Mouse (Mus musculus) macrophage (primary cell): ENCODE results near the gene Fblim1. TPM values are rescaled to one million over a fixed set of nuclear protein-coding genes. Genes with fewer than 3 reads are reported as not detected.
"Not testable (repeated sequence)": the region's sequence is repeated elsewhere in the genome, so short reads cannot be mapped to it uniquely, and the experiment has no call there.

Source experiments
- H3K27ac ChIP-seq: fragments of 350-480 bp; formaldehyde crosslinking; 2 replicates; pipeline ENCODE4 v1.9.0; 2021
- H3K36me3 ChIP-seq: fragments of 350-480 bp; formaldehyde crosslinking; 2 replicates; pipeline ENCODE4 v1.9.0; 2021; ENCODE audit errors: inconsistent target
- H3K4me3 ChIP-seq: fragments of 350-480 bp; formaldehyde crosslinking; 2 replicates; pipeline ENCODE4 v1.9.0; 2021; ENCODE audit errors: inconsistent target
- H3K79me2 ChIP-seq: fragments of 350-480 bp; formaldehyde crosslinking; 2 replicates; pipeline ENCODE4 v1.9.0; 2021; ENCODE audit errors: inconsistent target
- WGBS: methylation state at CpG from one replicate; pipeline ENCODE4 v1.1.7; 2026; ENCODE audit warnings: inconsistent platforms; ENCODE audit not compliant: missing documents; 5-methylcytosine and 5-hydroxymethylcytosine counted together
- polyA plus RNA-seq: library from polyadenylated mRNA; stranded (reverse); fragments of 250-400 nt; gene quantifications from 3 replicates; pipeline ENCODE4 v1.2.4, GENCODE M21; 2018; ENCODE audit warnings: inconsistent platforms

Gene Fblim1
- polyA plus RNA-seq, 1 experiment from 2014 or later, result 177 TPM

DNA sequence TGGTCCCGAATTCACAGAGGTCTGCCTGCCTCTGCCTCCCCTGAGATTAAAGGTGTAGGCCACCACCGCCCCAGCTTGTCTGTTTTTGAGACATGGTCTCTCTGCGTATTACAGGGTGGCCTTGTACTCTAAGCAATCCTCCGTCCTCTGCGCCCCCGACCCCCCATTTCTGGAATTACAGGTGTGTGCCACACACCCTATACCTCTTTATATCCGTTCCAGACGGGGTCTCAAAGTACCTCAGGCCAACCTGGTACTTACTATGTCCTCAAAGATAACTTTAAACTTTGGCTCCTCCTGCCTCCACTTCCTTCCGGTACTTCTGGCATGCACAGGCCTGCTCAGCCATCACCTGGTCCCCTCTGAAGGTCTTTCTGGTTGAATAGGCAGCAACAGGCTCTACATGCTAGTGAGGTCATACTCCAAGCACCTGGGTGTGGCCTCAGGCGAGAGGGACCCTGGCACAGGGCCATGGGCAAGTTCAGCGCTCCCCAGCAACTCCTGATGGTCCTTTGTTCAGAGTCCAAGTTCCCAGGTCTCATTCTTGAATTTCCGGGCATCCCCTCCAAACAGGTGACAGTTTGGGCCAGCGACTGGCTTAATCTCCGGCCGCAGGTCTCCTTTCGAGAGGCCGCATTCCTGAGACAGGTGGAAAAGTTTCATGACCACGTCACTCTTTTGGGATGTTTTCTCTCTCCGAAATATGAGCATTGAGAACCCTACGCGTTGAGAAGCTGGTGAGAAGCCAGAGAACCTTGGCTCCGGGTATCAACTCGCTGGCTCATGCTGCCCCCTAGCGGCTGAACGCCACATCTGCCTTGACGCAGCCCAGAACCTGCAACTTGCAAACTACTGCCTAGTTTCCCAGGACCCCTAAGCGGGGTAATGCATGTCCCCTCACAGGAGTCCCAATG lies 30.9 kb downstream of the Fblim1 start:
- peaks cover 34% of the 10 kb centered on the region for H3K36me3 ChIP-seq
- WGBS, result 42% methylated on average over 27 of the region's 27 CpGs
- no peaks in the 10 kb centered on the region for H3K79me2 ChIP-seq
- no peak overlapping the region for H3K27ac ChIP-seq
- H3K4me3 ChIP-seq, result no peak overlapping the region

DNA sequence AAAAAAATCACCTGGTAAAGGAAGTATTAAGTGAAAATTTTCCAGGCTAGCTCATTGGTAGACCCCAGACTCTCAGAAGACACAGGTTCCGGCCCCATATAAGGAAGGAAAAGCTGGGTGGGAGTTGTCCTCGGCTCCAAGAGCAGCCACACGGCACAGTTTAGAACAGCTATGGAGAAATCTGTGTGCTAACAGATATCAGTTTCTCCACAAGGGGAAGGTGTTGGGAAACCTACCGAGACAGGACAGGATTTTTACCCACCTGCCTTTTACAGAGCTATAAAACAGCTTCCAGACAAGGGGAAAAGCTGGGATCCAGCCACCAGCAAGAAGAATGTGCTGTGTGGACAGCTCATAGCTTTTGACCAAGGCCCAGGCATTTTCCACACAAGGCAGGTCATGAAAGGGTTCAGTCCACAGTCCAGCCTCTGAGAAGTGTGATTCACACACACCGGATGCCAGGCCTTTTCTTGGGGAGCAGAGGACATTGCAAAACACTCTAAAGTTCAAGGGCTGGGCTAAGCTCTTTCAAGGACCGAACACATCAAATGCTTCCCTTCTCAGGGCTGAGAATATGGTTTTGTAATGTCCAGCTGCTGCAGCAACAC lies 32.4 kb downstream of the Fblim1 start:
- no peaks in the 10 kb centered on the region for H3K79me2 ChIP-seq
- H3K4me3 ChIP-seq, result no peak overlapping the region
- H3K36me3 ChIP-seq, result peaks cover 18% of the 10 kb centered on the region
- WGBS, result 0% methylated on average over 6 of the region's 6 CpGs
- peak overlapping the region; percentile 59 for H3K27ac ChIP-seq

DNA sequence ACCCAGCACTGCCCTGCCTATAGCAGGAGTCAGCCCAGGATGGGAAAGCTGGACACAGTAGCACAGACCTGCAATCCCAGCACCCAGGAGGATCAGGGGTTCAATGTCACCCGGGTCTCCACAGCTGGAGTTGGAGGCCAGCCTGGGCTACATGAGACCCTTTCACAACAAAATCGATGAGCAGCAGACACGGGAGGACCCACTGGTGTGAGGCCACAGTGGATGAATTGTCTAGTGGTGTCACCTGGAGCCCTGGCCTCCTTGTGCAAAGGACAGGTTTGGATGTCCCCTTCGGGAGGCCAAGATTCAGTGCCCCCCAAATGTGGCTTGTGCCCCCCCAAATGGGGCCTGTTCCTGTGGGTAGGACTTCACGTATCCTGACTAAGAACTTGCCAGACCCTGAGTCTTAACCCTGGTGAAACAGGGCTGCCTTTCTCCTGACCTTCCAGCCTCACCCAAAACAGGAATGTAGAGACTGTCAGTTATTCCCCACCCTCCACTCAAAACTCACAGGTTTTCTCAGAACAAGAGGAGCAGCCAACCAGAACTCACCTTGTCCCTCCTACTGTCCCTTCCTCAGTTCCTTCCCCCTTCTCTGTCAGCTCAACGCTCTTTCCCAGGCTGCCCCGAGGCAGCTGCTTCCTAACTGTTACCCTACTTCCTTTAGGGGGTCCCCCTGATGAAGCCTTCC lies 33.1 kb downstream of the Fblim1 start:
- Histone ChIP-seq H3K36me3 (peaks cover 11% of the 10 kb centered on the region), H3K79me2 (no peaks in the 10 kb centered on the region), H3K4me3 (no peak overlapping the region), H3K27ac (peak overlapping the region; percentile 59)
- 46% methylated on average over 7 of the region's 7 CpGs for WGBS

DNA sequence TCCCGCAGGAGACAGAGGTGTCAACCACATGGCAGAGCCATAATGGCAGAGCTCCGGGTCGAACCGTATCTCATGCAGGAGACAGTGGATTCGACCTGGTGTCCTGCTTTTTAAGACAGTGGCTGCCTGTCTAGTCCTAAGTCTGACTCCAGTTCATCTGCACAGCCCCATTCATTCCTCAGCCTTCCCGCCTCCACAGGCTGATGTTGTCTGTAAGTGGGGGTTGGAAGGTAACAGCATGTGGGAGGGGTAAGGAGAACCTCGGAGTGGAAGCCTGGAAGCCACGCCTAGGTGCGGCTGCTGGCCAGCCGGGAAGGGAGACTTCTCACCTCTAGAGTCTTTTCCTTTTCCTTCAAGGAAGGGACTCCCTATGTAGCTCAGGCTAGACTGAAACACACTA lies 34.0 kb downstream of the Fblim1 start:
- H3K79me2 ChIP-seq, result no peaks in the 10 kb centered on the region
- 94% methylated on average over 9 of the region's 10 CpGs for WGBS
- H3K27ac ChIP-seq, result no peak overlapping the region
- H3K4me3 ChIP-seq, result no peak overlapping the region
- peaks cover 2% of the 10 kb centered on the region; the same call in 1 of the 2 replicates for H3K36me3 ChIP-seq

DNA sequence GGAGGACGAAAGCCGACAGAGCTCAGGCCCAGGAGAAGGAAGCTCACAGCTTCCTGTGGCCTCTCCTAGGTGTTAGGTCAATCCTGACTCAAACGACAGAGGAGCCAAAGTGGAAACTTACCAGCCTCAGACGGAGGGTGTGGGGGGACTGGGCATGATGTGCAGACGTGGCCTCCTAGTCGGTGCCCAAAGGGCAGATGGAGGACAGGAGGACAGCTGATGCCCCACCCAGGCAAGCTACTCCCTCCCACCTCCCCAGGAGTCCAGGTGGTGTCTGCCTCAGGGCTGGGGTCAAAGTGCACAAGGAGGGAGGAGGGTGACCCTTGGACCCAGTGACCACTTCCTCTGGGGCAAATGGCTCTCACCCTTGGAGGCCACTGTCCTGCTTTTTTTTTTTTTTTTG lies 34.6 kb downstream of the Fblim1 start:
- H3K36me3 ChIP-seq, result no peaks in the 10 kb centered on the region
- no peak overlapping the region for H3K4me3 ChIP-seq
- WGBS, result 37% methylated on average over 6 of the region's 6 CpGs
- H3K79me2 ChIP-seq, result no peaks in the 10 kb centered on the region
- H3K27ac ChIP-seq, result no peak overlapping the region

DNA sequence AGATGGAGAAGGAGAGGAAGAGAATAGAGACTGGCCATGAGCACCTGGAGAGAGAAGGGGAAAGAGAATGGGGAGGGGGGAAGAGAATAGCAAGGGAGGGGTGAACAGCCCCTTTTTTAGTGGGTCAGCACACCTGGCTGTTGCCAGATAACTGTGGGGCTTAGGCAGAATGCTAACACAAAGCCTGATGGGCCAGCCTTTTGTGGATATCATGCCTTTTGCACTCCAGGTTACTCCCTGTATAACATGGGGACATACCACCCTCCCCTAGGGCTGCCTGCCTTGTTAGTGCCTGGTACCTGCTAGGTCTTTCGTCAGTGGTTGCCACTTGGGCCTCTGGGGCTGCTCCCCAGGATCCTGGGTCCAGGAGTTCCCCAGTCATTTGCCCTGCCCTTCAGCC lies 35.1 kb downstream of the Fblim1 start:
- Histone ChIP-seq H3K79me2 (no peaks in the 10 kb centered on the region), H3K4me3 (no peak overlapping the region), H3K27ac (no peak overlapping the region), H3K36me3 (no peaks in the 10 kb centered on the region)
- WGBS, result 90% methylated on average over 1 of the region's 1 CpGs

DNA sequence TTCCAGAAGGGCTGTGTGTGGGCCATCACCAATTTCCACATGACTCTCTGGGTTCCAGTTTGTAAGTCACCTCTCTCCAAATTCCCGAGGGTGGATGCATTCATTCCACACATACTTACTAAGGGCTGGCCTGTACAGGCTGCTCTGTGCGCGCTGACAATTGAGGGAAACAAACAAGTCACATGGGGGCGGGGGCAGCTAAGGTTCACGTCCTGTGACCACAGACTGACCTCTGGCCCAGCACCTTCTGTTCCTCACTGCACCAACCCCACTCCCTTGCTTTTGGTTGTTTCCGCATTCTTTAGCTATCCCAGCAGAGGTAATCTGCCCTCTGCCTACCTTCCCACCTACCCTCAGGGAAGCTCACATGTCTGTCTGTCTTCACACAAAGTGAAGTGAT lies 35.9 kb downstream of the Fblim1 start:
- WGBS, result 100% methylated on average over 2 of the region's 6 CpGs
- no peaks in the 10 kb centered on the region for H3K79me2 ChIP-seq
- H3K4me3 ChIP-seq, result no peak overlapping the region
- H3K36me3 ChIP-seq, result no peaks in the 10 kb centered on the region
- H3K27ac ChIP-seq, result no peak overlapping the region

DNA sequence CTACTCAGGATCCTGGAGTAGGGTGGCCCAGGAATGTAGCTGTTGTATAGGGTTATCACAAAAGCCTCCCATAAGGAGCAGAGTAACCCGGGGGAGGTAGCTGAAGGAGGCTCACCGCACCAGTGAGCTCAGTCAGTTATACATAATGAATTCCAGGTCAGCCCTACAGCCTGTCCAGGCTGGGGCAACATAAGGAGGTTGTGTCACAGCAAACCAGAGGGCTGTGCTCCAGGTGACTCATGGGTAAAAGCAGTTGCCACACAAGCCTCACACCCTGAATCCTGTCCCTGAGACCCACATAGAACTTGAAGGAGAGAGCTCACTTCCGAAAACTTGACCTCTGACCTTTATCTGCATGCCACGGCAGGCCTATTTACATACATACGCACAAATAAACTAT lies 36.9 kb downstream of the Fblim1 start:
- WGBS, result 90% methylated on average over 4 of the region's 5 CpGs
- Histone ChIP-seq H3K4me3 (no peak overlapping the region), H3K36me3 (no peaks in the 10 kb centered on the region), H3K27ac (no peak overlapping the region), H3K79me2 (no peaks in the 10 kb centered on the region)

DNA sequence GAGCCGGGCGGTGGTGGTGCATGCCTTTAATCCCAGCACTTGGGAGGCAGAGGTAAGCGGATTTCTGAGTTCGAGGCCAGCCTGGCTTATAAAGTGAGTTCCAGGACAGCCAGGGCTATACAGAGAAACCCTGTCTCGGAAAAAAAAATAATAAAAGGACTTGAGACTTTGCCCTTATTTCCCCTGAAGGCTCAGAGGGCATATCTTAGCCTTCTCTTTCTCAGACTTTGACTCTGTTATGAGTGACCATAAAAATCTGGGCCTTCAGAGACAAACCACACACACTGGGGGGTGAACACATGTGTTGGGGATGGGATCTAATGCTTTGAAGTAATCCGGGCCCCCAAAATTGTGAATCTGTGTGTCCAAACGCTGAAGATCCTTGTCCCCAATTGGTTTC lies 38.7 kb downstream of the Fblim1 start:
- H3K79me2 ChIP-seq, result not testable (repeated sequence)
- 96% methylated on average over 7 of the region's 7 CpGs for WGBS

DNA sequence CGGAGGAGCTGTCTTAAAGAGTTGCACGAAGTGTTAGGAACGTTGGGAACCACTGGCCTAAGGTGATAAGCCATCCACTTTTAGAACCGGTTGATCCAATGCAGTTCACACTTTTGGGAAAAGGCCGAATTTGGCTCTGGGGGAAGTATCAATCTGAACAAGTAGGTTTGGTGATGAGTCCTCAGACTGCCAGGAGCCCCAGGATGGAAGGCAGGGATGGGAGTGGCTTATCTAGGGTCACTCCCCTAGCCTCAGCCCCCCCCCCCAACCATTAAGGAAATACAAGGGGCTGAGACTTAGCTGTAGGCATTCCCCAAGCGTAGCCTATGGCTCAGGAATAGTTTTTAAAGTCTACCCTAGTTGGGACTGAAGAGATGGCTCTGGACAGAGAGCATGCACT lies 39.7 kb downstream of the Fblim1 start:
- Histone ChIP-seq H3K4me3 (no peak overlapping the region), H3K79me2 (no peaks in the 10 kb centered on the region), H3K27ac (no peak overlapping the region), H3K36me3 (no peaks in the 10 kb centered on the region)
- WGBS, result 94% methylated on average over 6 of the region's 6 CpGs

More for the DNA sequence above, 38.7 kb downstream of the Fblim1 start:
- not testable (repeated sequence) for H3K27ac ChIP-seq, H3K4me3 ChIP-seq, H3K36me3 ChIP-seq

DNA sequence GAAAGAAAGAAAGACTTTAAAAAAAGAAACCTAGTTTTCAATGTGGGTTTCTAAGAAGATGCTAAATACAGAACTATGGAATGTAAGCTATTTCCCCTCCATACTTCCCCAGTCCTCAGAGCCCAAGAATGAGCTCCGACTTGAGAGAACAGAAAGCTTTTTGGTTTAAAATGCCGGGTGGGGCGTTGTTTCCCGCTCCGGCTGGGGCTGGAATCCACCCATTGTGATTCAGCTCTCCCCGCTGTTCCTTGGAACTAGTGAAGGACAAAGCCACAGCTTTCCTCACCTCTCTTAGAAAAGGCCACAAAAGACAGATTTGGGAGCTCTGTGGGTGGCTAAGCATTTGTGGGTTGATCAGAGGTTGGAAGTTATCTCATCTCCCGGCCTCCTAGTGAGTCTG lies 40.6 kb downstream of the Fblim1 start:
- WGBS, result 80% methylated on average over 7 of the region's 7 CpGs
- Histone ChIP-seq H3K79me2 (no peaks in the 10 kb centered on the region), H3K27ac (no peak overlapping the region), H3K36me3 (no peaks in the 10 kb centered on the region), H3K4me3 (no peak overlapping the region)

DNA sequence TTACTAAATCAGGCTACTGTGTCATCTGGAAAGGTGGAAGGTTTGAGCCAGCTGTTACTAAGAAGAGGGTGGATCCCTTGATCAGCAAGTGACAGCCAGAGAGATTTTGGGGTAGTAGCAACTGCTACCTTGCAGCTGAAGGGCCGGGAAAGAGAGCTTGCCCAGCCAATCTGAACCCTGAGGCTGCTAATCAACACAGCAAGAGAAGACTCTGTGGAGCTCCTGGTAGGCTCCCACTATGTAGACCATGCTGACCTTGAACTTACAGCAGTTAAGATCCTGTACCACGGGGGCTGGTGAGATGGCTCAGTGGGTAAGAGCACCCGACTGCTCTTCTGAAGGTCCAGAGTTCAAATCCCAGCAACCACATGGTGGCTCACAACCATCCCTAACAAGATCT lies 41.2 kb downstream of the Fblim1 start:
- H3K27ac ChIP-seq, result no peak overlapping the region
- H3K4me3 ChIP-seq, result no peak overlapping the region
- no peaks in the 10 kb centered on the region for H3K79me2 ChIP-seq
- H3K36me3 ChIP-seq, result no peaks in the 10 kb centered on the region
- WGBS, result 85% methylated on average over 3 of the region's 3 CpGs

DNA sequence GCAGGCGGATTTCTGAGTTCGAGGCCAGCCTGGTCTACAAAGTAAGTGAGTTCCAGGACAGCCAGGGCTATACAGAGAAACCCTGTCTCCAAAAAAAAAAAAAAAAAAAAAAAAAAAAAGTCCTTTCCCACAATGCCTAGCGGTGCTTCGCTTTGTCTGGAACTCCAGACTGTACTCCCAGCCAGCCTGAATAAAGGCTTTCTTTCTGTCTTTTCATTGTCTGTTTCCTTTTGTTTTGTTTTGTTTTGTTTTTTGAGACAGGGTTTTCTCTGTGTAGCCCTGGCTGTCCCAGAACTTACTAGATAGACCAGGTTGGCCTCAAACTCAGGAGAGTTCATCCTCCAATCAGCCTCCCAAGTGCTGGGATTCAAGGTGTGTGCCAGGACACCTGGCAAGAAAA lies 41.7 kb downstream of the Fblim1 start:
- Histone ChIP-seq H3K79me2 (no peaks in the 10 kb centered on the region), H3K27ac (no peak overlapping the region), H3K36me3 (no peaks in the 10 kb centered on the region), H3K4me3 (no peak overlapping the region)
- WGBS, result 100% methylated on average over 2 of the region's 4 CpGs

DNA sequence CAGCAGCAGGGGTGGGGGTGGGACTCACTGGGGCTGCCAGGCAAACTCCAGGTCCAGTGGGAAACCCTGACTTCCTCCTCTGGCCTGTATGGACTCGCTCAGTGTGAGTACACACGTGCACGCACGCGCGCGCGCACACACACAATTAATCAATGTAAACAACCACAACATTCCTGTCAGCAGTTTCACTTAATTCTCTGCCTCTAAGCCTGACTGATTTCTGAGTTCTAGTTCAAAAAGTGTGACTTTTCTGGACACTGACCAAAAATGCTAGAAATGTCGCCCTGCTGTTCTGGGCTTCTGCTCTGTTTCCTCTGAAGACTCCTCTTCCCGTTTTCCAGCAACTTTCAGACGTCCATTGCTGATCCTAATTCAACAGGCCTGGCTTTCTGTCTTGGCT lies 43.6 kb downstream of the Fblim1 start:
- H3K27ac ChIP-seq, result no peak overlapping the region
- no peak overlapping the region for H3K4me3 ChIP-seq
- H3K36me3 ChIP-seq, result no peaks in the 10 kb centered on the region
- H3K79me2 ChIP-seq, result no peaks in the 10 kb centered on the region
- 84% methylated on average over 11 of the region's 11 CpGs for WGBS

DNA sequence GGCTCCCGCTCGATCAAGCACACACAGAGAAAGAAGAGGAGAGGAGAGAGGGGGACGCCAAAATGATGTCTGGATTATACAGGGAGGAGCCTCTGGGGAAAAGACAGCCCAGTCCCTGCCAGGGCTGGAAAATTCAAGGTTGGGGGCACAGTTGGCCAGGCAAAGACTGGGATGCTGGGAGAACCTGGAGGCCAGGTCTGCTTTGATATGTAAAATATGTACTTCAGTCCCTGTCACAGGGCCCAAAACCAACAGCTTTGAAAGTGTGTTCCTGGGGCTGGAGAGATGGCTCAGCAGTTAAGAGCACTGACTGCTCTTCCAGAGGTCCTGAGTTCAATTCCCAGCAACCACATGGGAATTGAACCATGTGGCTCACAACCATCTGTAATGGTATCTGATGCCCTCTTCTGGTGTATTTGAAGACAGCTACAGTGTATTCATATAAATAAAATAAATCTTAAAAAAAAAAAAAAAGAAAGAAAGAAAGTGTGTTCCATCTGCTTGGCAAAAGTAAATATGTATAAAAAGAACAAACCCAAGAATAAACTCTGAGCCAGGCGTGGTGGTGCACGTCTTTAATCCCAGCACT lies 44.5 kb downstream of the Fblim1 start:
- not testable (repeated sequence) for H3K4me3 ChIP-seq, H3K27ac ChIP-seq, H3K36me3 ChIP-seq, H3K79me2 ChIP-seq
- 83% methylated on average over 5 of the region's 5 CpGs for WGBS
